Mouse (Mus musculus) liver, postnatal 0 days (tissue): ENCODE measurements at regions not wholly inside any gene's neighbourhood (a gene's known extent, or its start where the extent isn't known, plus 50 kb on each side); places are given as distances from the start of the nearest gene placed in this dataset.

Experiments used
- CTCF ChIP-seq: sonication (generic); IDR thresholded peaks from 2 replicates; pipeline ENCODE4 v1.5.1; 2016; ENCODE audit warnings: antibody characterized with exemption, low read depth
- EP300 ChIP-seq: IDR thresholded peaks from 2 replicates; pipeline ENCODE4 v1.6.1; 2016; ENCODE audit warnings: antibody characterized with exemption, low read depth, mild to moderate bottlenecking

GRCm38 (mm10) chr11:22457220-22457619 lies 54.7 kb upstream of the Tmem17 start:
- TF ChIP-seq CTCF (no peak), EP300 (no peak)
